Mouse (Mus musculus) midbrain, embryonic 10.5 days (tissue): ENCODE measurements at regions not wholly inside any gene's neighbourhood (a gene's known extent, or its start where the extent isn't known, plus 50 kb on each side); places are given as distances from the start of the nearest gene placed in this dataset.
"Not testable (repeated sequence)": the region's sequence is repeated elsewhere in the genome, so short reads cannot be mapped to it uniquely, and the experiment has no call there.

Source experiments
- DNase-seq: peaks from one replicate; pipeline ENCODE4 v3.0.0-alpha.2; 2017; ENCODE audit warnings: low spot score
- H3K27ac ChIP-seq: fragments of 300-500 bp; sonication (generic); replicated peaks from 2 replicates; pipeline ENCODE4 v1.5.1; 2016; ENCODE audit warnings: mild to moderate bottlenecking
- H3K27me3 ChIP-seq: fragments of 300-500 bp; sonication (generic); 2 replicates; pipeline ENCODE4 v1.6.1; 2016; ENCODE audit warnings: low read depth, mild to moderate bottlenecking; ENCODE audit not compliant: poor library complexity, severe bottlenecking
- H3K36me3 ChIP-seq: fragments of 300-500 bp; sonication (generic); 2 replicates; pipeline ENCODE4 v1.6.1; 2016; ENCODE audit warnings: mild to moderate bottlenecking, moderate library complexity
- H3K4me1 ChIP-seq: fragments of 300-500 bp; sonication (generic); 2 replicates; pipeline ENCODE4 v1.6.1; 2016
- H3K4me3 ChIP-seq: fragments of 300-500 bp; sonication (generic); 2 replicates; pipeline ENCODE4 v1.5.1; 2016; ENCODE audit warnings: mild to moderate bottlenecking, moderate library complexity
- H3K9me3 ChIP-seq: fragments of 300-500 bp; sonication (generic); replicated peaks from 2 replicates; pipeline ENCODE4 v1.6.1; 2016; ENCODE audit warnings: mild to moderate bottlenecking
- WGBS: fragments of 180-500 bp; shearing (Covaris S2); methylation state at CpG from one replicate; pipeline ENCODE4 v1.1.7; 2016; 5-methylcytosine and 5-hydroxymethylcytosine counted together

DNA sequence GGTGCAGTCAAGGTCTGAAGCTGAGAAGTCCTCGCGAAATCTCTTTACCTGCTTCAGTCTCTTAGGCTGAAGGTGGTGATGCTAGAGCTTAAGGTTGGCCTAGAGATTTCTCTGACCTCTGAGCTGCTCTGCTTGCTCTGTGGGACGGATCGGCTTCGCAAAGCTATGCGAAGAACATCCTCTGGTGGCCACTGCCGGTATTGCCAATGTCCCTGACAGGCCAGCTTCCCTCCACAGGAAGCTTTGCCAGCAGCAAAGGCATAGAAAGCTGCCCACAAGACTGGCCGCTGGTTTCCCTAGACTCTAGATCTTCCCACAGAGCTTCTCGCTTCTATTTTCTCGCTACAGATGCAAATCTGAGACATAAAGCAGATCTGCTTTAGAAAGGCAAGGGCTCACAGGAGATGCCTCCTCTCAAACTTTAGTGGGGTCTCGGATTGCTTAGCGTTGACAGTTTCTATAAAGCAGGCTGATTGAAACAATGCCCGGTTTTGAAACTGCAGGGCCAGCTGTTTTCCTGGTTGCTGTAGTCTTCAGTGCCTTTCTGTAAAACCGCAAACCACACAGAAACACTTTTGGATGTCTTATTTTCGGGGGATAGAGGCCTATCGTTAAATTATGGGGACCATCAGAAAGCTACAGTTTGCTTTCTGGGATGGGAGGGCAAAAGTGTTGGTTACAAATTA, 153.7 kb downstream of the Car8 start:
- Histone ChIP-seq H3K4me1 (no peaks in the 10 kb centered on the region), H3K36me3 (no peaks in the 10 kb centered on the region), H3K9me3 (no peaks in the 10 kb centered on the region), H3K27ac (peak overlapping the region; percentile 38; the same call in 1 of the 2 replicates), H3K4me3 (no peak overlapping the region), H3K27me3 (no peaks in the 10 kb centered on the region)
- peak; percentile 79 for DNase-seq
- 37% methylated on average over 16 of the region's 16 CpGs for WGBS

DNA sequence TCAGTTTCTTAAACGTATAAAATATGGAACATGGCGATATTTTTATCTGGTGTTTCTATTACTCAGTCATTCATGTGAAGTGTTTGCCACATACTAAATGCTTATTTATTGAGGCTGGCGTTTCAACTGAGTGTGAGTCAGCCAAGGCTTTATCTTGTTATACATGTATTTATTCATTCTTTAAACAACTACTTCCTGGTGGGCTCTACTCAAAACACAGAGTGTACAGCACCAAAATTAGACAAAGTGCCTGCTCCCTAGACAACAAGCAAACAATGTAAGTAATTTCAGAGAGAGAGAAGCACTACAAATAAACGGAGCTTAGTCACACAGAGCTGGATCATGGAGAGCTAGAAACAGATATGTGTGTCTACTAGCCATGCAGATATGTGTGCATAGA, 159.5 kb downstream of the Car8 start:
- Histone ChIP-seq H3K9me3 (no peaks in the 10 kb centered on the region), H3K36me3 (no peaks in the 10 kb centered on the region), H3K4me1 (no peaks in the 10 kb centered on the region), H3K27ac (no peak overlapping the region), H3K4me3 (no peak overlapping the region), H3K27me3 (no peaks in the 10 kb centered on the region)
- WGBS: 76% methylated on average over 4 of the region's 4 CpGs
- DNase-seq: no peak

DNA sequence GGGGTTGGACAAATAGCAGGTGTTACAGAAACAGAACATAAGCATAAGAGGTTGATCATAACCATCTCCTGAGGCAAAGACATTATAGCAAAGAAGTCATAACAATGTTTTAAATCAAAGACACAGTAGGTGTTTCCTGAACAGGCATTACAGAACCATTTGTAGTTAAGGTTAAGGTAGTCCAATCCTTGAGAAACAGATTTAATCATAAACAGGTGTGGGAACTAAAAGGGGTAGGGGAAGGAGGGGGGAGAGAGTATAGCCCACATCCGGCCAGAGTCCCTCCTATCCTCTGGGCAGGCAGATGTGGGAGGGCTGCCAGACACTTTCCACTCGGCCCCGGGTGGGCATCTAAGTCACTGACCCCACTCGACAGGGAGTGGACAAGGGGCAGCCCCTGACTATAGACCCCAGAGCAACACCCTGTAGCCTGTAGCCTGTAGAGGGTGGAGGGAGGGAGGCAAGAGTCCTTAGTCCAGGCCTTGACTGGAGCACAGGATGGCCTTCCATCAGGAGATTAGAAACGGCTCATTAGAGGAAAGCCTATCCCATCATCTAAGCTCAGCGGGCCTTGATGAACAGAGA, 165.8 kb downstream of the Car8 start:
- WGBS: 85% methylated on average over 6 of the region's 6 CpGs

DNA sequence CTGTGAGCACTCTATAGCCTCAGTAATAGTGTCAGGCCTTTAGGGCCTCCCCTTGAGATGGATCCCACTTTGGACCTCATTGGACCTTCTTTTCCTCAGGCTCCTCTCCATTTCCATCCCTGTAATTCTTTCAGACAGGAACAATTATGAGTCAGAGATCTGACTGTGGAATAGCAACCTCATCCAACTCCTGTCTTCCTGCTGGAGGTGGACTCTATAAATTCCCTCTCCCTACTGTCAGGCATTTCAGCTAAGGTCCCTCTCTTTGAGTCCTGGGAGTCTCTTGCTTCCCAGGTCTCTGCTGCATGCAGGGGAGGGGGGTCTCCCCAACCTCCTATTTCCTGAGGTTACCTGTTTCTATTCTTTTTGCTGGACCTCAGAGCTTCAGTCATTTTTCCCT, 168.1 kb downstream of the Car8 start:
- not testable (repeated sequence) for H3K9me3 ChIP-seq, DNase-seq, H3K4me1 ChIP-seq, H3K27ac ChIP-seq, H3K36me3 ChIP-seq, H3K27me3 ChIP-seq, H3K4me3 ChIP-seq

More for the DNA sequence above, 165.8 kb downstream of the Car8 start:
- DNase-seq: no peak
- no peak overlapping the region for H3K4me3 ChIP-seq
- no peaks in the 10 kb centered on the region for H3K27me3 ChIP-seq
- H3K27ac ChIP-seq: no peak overlapping the region
- H3K4me1 ChIP-seq: no peaks in the 10 kb centered on the region
- H3K36me3 ChIP-seq: no peaks in the 10 kb centered on the region
- no peaks in the 10 kb centered on the region for H3K9me3 ChIP-seq

DNA sequence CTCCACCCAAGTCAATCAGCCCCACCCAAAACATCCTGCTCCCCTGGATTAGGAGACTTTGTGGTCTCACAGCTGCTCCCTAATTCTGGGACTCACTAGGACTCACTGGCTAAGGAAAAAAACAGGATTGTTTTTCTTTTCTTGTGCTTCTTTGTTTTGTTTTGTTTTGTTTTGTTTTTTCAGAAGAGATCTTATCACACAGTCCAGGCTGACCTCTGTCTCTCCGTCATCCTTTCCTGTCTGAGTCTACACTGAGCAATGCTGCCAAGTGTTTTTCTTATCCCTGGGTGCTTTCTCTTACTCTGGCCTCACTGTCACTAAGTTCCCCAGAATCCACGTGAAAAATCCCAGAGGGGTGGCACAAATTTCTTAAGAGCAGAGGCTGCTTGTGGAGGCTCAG, 170.8 kb downstream of the Car8 start:
- no peak for DNase-seq
- H3K4me3 ChIP-seq: no peak overlapping the region
- no peaks in the 10 kb centered on the region for H3K9me3 ChIP-seq
- no peaks in the 10 kb centered on the region for H3K27me3 ChIP-seq
- no peaks in the 10 kb centered on the region for H3K4me1 ChIP-seq
- WGBS: 35% methylated on average over 2 of the region's 2 CpGs
- H3K27ac ChIP-seq: no peak overlapping the region
- no peaks in the 10 kb centered on the region for H3K36me3 ChIP-seq

DNA sequence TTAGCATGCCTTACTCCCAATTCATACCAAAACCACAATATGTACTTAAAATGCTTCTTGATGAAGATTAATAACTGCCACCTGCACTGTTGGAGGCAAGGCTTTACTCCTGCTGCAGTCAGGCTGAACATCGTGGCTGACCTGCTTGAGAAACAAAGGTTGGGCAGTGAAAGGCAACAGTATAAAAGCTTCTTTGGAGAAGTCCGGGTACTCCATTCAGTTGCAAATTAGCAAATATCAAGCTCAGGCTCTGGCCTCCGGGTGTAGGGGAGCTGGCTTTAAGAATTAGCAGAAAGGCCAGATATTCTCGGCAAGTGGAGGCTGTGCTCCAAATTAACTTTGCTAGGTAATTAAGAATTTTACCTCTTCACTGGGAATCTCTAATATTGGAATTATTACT, 197.1 kb downstream of the Car8 start:
- WGBS: 26% methylated on average over 4 of the region's 4 CpGs
- peaks cover 22% of the 10 kb centered on the region; the same call in 1 of the 2 replicates for H3K9me3 ChIP-seq
- H3K27me3 ChIP-seq: no peaks in the 10 kb centered on the region
- H3K27ac ChIP-seq: no peak overlapping the region
- H3K36me3 ChIP-seq: no peaks in the 10 kb centered on the region
- H3K4me1 ChIP-seq: no peaks in the 10 kb centered on the region
- no peak overlapping the region for H3K4me3 ChIP-seq
- DNase-seq: no peak

DNA sequence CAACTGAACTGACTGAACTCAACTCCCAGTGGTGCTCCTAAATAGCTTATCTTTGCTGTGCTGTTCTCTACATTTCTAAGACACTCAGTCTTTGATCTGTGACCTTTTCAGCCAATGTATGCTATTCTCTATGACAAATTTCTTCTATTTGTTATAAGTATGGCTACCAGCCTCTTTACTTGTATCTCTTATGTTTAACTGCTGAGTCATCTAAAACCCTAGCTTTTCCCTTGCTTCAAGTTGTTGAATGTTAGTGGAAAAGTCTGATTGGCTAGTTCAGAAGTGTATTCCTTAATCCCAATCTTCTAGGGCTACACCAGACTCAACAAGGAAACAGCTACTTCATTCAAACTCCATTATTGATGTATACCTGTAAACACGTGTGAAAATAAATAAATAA, 201.0 kb downstream of the Car8 start:
- no peaks in the 10 kb centered on the region for H3K4me1 ChIP-seq
- H3K9me3 ChIP-seq: peaks cover 12% of the 10 kb centered on the region; the same call in 1 of the 2 replicates
- no peak overlapping the region for H3K27ac ChIP-seq
- no peak overlapping the region for H3K4me3 ChIP-seq
- H3K27me3 ChIP-seq: no peaks in the 10 kb centered on the region
- WGBS: 96% methylated on average over 1 of the region's 1 CpGs
- DNase-seq: no peak
- H3K36me3 ChIP-seq: no peaks in the 10 kb centered on the region

DNA sequence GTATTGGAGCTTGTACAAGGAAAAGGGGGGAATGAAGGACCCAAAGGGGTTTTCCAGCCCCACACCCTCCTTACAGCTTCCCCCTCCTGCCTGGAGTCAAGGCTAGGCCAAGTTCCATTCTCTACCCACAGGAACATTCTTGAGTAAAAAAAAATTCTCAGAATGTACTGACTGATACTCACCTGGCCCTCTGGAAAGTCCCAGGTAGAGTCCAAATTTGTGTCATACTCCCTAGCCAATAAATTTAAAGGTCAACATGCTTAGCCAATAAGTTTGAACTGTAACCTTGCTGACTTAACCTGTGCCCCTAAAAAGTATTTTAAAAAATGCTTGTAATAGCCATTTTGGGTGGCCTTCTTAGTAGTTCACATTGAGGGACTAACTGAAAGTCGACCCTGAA, 205.4 kb downstream of the Car8 start:
- not testable (repeated sequence) for H3K4me3 ChIP-seq, H3K4me1 ChIP-seq, DNase-seq, H3K27ac ChIP-seq, H3K9me3 ChIP-seq, H3K36me3 ChIP-seq, H3K27me3 ChIP-seq
- WGBS: 83% methylated on average over 1 of the region's 1 CpGs

DNA sequence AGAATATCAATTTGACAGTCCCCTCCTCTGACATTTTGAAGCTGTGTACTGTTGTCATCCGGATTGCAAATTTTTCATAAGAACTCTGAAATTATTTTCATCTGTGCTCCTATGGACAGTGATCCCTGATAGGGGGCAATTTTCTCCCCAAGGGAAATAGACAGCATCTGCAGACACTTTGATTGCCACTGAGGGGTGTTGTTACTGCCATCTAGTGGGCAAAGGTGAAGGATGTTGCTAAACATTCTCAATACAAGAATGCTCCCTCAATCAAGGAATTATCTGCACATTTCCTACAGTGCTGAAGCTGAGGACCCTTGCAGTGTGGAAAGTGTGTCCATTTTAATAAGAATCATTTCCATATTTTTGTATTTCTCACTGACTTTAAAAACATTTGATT, 233.7 kb downstream of the Car8 start:
- WGBS: 15% methylated on average over 1 of the region's 1 CpGs
- Histone ChIP-seq H3K4me1 (no peaks in the 10 kb centered on the region), H3K36me3 (no peaks in the 10 kb centered on the region), H3K9me3 (peaks cover 8% of the 10 kb centered on the region; the same call in 1 of the 2 replicates), H3K4me3 (no peak overlapping the region), H3K27ac (no peak overlapping the region), H3K27me3 (peaks cover under 1% of the 10 kb centered on the region; the same call in 1 of the 2 replicates)
- DNase-seq: peak; percentile 21

DNA sequence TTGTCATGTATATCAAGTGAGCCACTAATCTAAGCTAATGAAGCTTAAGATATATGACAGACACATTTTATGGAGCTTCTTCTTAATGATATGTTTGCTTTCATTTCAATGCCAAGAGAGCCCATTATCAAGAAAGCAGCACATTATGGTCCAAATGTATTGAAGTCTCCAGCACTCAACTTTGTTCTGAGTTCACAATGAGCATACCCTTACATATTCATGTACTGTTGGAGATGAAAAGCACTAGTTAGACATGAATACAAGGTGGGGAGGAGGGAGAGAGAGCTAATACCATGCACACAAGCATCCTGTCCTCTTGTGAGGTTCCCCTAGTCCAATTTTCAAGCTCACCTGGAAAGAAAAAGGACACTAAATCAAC, 241.3 kb downstream of the Car8 start:
- H3K4me1 ChIP-seq: peaks cover 17% of the 10 kb centered on the region
- H3K36me3 ChIP-seq: no peaks in the 10 kb centered on the region
- no peak for DNase-seq
- H3K27me3 ChIP-seq: peaks cover 15% of the 10 kb centered on the region; the same call in 1 of the 2 replicates
- no peak overlapping the region for H3K27ac ChIP-seq
- H3K9me3 ChIP-seq: no peaks in the 10 kb centered on the region
- H3K4me3 ChIP-seq: no peak overlapping the region

DNA sequence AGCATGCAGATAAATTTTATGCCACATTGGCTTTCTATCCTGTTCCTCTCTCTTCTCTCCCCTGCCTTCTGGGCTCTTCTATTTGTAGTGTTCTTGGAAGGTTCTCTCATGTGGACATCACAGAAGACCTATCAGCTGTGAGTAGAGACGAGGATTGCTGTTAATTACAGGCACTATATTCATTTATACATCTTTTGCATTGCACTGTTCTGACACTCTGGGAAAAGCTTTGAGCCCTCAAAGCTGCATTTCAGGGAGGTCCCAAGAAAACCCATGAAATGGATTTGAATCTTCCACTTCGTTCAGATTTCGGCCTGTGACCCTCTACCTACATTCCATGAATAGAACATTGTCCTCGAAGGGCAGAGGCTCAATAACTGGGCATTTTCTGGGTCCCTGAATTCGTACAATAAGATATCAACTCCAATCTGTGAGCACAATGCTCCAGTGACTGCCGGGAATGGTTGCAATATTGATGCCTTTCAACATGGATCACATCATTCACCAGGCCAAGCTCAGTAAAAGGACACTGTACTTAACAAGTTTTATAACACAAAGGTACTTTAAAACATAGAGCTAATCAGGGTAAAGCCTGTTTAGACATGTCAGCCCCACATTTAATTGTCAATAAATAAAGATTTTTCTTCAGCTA, 241.8 kb downstream of the Car8 start:
- peaks cover 15% of the 10 kb centered on the region; the same call in 1 of the 2 replicates for H3K27me3 ChIP-seq
- peak; percentile 23 for DNase-seq
- no peaks in the 10 kb centered on the region for H3K36me3 ChIP-seq
- WGBS: 32% methylated on average over 6 of the region's 6 CpGs
- peaks cover 17% of the 10 kb centered on the region for H3K4me1 ChIP-seq
- H3K9me3 ChIP-seq: no peaks in the 10 kb centered on the region
- no peak overlapping the region for H3K4me3 ChIP-seq
- H3K27ac ChIP-seq: no peak overlapping the region

DNA sequence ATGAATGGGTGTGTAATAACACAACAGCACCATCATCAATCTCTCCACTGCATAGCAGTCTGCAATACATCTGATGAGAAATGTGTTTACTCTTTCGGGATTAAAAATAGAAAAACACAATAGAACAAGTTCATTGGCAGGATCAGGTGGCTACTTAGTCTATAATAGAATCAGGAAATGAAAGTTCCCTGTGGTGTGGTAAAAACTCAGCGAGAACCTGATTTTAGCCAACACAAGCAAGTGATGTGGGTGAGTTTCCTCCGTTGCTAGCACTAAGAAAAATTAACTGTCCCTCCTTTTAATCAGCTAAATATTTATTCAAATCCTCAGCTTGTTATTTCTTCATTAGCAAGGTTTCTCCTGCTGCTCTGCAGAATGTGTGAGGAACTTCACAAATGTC, 245.9 kb downstream of the Car8 start:
- no peak for DNase-seq
- H3K4me3 ChIP-seq: no peak overlapping the region
- H3K4me1 ChIP-seq: peaks cover 17% of the 10 kb centered on the region
- no peak overlapping the region for H3K27ac ChIP-seq
- no peaks in the 10 kb centered on the region for H3K36me3 ChIP-seq
- H3K27me3 ChIP-seq: peaks cover 11% of the 10 kb centered on the region; the same call in 1 of the 2 replicates
- H3K9me3 ChIP-seq: no peaks in the 10 kb centered on the region
- WGBS: 76% methylated on average over 3 of the region's 3 CpGs

DNA sequence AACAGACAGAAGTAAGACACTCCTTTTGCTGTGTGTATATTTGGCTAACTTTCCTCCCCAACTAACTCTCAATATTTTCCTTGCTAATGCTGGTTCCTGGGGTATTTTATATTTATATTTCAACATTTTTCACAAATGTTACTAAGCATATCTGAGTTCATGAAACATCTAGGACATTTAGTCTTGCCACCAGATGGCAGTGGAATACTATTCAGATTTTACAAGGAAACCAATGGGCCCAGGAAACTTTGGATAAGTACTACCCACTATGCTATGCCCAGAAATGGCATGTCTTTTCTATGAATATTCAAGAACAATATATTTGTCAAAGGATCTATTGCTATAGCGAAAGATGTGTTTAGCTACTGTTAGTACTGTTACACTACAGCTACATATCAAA, 251.1 kb downstream of the Car8 start:
- H3K36me3 ChIP-seq: no peaks in the 10 kb centered on the region
- DNase-seq: no peak
- H3K27me3 ChIP-seq: no peaks in the 10 kb centered on the region
- peaks cover 8% of the 10 kb centered on the region; the same call in 1 of the 2 replicates for H3K4me1 ChIP-seq
- H3K27ac ChIP-seq: no peak overlapping the region
- 83% methylated on average over 1 of the region's 1 CpGs for WGBS
- no peak overlapping the region for H3K4me3 ChIP-seq
- no peaks in the 10 kb centered on the region for H3K9me3 ChIP-seq
